Mouse (Mus musculus) lung, postnatal 0 days (tissue): ENCODE data around the gene Olfml2a.

ENCODE experiments used
- CTCF ChIP-seq: IDR thresholded peaks from 2 replicates; pipeline ENCODE4 v1.5.1; 2016; ENCODE audit warnings: antibody characterized with exemption, mild to moderate bottlenecking
- EP300 ChIP-seq: IDR thresholded peaks from 2 replicates; pipeline ENCODE4 v1.6.1; 2016; ENCODE audit warnings: antibody characterized with exemption, mild to moderate bottlenecking, control low read depth

- TF ChIP-seq EP300 (no peak), CTCF (no peak)
Observed at GRCm38 (mm10) chr2:38956062-38956461, 24.3 kb downstream of the Olfml2a start.
